Mouse (Mus musculus) neural tube, embryonic 14.5 days (tissue): Measurements from ENCODE around the gene Pgpep1l. TPM values are rescaled to one million over a fixed set of nuclear protein-coding genes. Genes with fewer than 3 reads are reported as not detected.

Experiments used
- ATAC-seq: fragments of 200-750 bp; cut with Nextera tagmentation; 2 replicates; pipeline ENCODE4 v1.8.0; 2017; ENCODE audit warnings: low read depth, mild to moderate bottlenecking, moderate TSS enrichment, moderate library complexity
- H3K27ac ChIP-seq: fragments of 300-500 bp; sonication (generic); 2 replicates; pipeline ENCODE4 v1.5.1; 2014; ENCODE audit warnings: low read depth, mild to moderate bottlenecking, control low read depth, low read length, moderate library complexity, mixed read lengths
- H3K27me3 ChIP-seq: fragments of 300-500 bp; sonication (generic); 2 replicates; pipeline ENCODE4 v1.6.1; 2014; ENCODE audit warnings: low read length; ENCODE audit not compliant: control insufficient read depth, insufficient read depth
- H3K36me3 ChIP-seq: fragments of 300-500 bp; sonication (generic); 2 replicates; pipeline ENCODE4 v1.6.1; 2014; ENCODE audit warnings: low read length, mixed read lengths; ENCODE audit not compliant: control insufficient read depth, insufficient read depth
- H3K4me1 ChIP-seq: fragments of 300-500 bp; sonication (generic); 2 replicates; pipeline ENCODE4 v1.6.1; 2014; ENCODE audit warnings: low read length; ENCODE audit not compliant: control insufficient read depth, insufficient read depth
- H3K4me2 ChIP-seq: fragments of 300-500 bp; sonication (generic); 2 replicates; pipeline ENCODE4 v1.6.1; 2014; ENCODE audit warnings: mild to moderate bottlenecking, low read depth, low read length, control low read depth
- H3K4me3 ChIP-seq: fragments of 300-500 bp; sonication (generic); 2 replicates; pipeline ENCODE4 v1.5.1; 2014; ENCODE audit warnings: low read depth, low read length, control low read depth, mixed read lengths
- H3K9ac ChIP-seq: fragments of 300-500 bp; sonication (generic); replicated peaks from 2 replicates; pipeline ENCODE4 v1.6.1; 2014; ENCODE audit warnings: low read depth, mild to moderate bottlenecking, control low read depth, low read length, mixed read lengths
- H3K9me3 ChIP-seq: fragments of 300-500 bp; sonication (generic); 2 replicates; pipeline ENCODE4 v1.6.1; 2016; ENCODE audit warnings: low read length; ENCODE audit not compliant: control insufficient read depth
- WGBS: fragments of 180-500 bp; shearing (Covaris S2); extraction: QIAGEN DNeasy Blood & Tissue Kit; methylation state at CpG from one replicate; pipeline ENCODE4 v1.1.7; 2014; 5-methylcytosine and 5-hydroxymethylcytosine counted together
- polyA plus RNA-seq: library from polyadenylated mRNA; unstranded; fragments of >200 nt; fragmentation: Nextera tagmentation; extraction: Ambion mirVana; gene quantifications from 2 replicates; pipeline ENCODE4 v1.2.1, GENCODE M21; 2014

The Pgpep1l gene
- polyA plus RNA-seq, 1 experiment from 2014 or later = not detected

GRCm38 (mm10) chr7:68223356-68223808, 40.7 kb downstream of the Pgpep1l start:
- peaks cover 3% of the 10 kb centered on the region; the same call in 1 of the 2 replicates for H3K4me1 ChIP-seq
- 59% methylated on average over 13 of the region's 13 CpGs for WGBS
- peaks cover 25% of the 10 kb centered on the region for H3K36me3 ChIP-seq
- peak overlapping the region; percentile 67 for H3K27ac ChIP-seq
- H3K9me3 ChIP-seq = no peaks in the 10 kb centered on the region
- ATAC-seq = peak; percentile 63; the same call in 1 of the 2 replicates
- no peak overlapping the region for H3K4me2 ChIP-seq
- H3K9ac ChIP-seq = no peak overlapping the region
- H3K4me3 ChIP-seq = no peak overlapping the region
- no peaks in the 10 kb centered on the region for H3K27me3 ChIP-seq

DNA sequence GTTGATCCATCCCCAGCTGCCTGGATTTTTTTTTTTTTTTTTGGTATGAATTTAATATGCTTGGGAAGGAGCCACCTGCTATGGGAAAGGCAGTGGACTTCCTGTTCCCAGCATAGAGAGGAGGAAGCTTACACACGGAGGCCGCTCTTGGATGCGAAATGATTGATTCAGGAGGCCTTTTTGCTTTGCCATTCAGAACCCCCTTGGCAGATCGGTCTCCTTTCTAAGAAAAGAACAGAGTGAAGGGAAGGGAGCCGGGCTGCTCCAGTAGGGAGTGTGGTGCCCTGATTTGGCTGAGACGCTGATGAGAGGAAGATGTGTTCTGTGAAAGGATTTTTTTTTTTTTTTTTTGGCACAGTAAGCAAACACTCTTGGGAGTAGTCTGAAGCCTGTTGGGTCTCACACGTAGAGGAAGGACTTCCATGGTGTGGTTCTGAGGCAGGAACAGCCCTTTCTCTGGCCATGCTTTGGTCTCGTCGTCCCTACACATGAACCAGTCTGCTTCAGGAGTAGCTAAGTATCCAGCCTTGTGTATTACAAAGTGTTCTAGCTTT, 42.3 kb downstream of the Pgpep1l start:
- ATAC-seq = no peak
- 74% methylated on average over 9 of the region's 9 CpGs for WGBS

GRCm38 (mm10) chr7:68218879-68219278, 45.2 kb downstream of the Pgpep1l start:
- 94% methylated on average over 11 of the region's 11 CpGs for WGBS
- H3K27me3 ChIP-seq = no peaks in the 10 kb centered on the region
- H3K9ac ChIP-seq = no peak overlapping the region
- H3K4me2 ChIP-seq = no peak overlapping the region
- H3K36me3 ChIP-seq = peaks cover 39% of the 10 kb centered on the region
- no peaks in the 10 kb centered on the region for H3K9me3 ChIP-seq
- ATAC-seq = no peak
- H3K27ac ChIP-seq = no peak overlapping the region
- peaks cover 3% of the 10 kb centered on the region; the same call in 1 of the 2 replicates for H3K4me1 ChIP-seq
- H3K4me3 ChIP-seq = no peak overlapping the region

More for the DNA sequence above, 42.3 kb downstream of the Pgpep1l start:
- no peak overlapping the region for H3K27ac ChIP-seq
- no peak overlapping the region for H3K9ac ChIP-seq
- no peaks in the 10 kb centered on the region for H3K9me3 ChIP-seq
- peaks cover 3% of the 10 kb centered on the region; the same call in 1 of the 2 replicates for H3K4me1 ChIP-seq
- peaks cover 24% of the 10 kb centered on the region for H3K36me3 ChIP-seq
- H3K27me3 ChIP-seq = no peaks in the 10 kb centered on the region
- no peak overlapping the region for H3K4me2 ChIP-seq
- H3K4me3 ChIP-seq = no peak overlapping the region

- no peaks in the 10 kb centered on the region for H3K9me3 ChIP-seq
- no peak overlapping the region for H3K9ac ChIP-seq
- 93% methylated on average over 18 of the region's 18 CpGs for WGBS
- no peaks in the 10 kb centered on the region for H3K4me1 ChIP-seq
- no peak for ATAC-seq
- no peak overlapping the region for H3K4me2 ChIP-seq
- no peak overlapping the region for H3K4me3 ChIP-seq
- peaks cover 54% of the 10 kb centered on the region for H3K36me3 ChIP-seq
- H3K27ac ChIP-seq = no peak overlapping the region
- no peaks in the 10 kb centered on the region for H3K27me3 ChIP-seq
These were observed 48.4 kb downstream of the Pgpep1l start for GRCm38 (mm10) chr7:68215522-68216070.

DNA sequence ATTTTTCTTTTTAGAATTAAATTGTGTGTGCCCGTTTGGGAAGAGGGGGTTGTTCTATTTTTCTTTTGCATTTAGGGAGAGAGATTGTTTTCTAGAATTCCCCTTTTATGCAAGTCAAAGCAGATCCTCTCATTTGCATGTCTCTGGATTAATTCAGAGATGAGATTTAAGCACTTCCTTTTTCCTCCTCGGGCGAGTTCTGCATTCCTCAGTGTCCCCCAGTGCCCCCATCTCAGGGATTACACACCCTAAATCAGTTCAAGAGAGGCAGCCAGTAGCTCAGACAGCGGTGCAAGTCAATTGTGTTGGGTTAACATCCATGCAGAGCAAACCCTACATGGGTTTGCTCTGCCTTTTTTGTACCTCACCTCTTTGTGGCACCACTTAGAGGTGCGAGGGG, 50.2 kb downstream of the Pgpep1l start:
- Histone ChIP-seq H3K4me3 (no peak overlapping the region), H3K9ac (no peak overlapping the region), H3K4me2 (no peak overlapping the region), H3K9me3 (no peaks in the 10 kb centered on the region), H3K4me1 (no peaks in the 10 kb centered on the region), H3K27ac (no peak overlapping the region), H3K27me3 (no peaks in the 10 kb centered on the region), H3K36me3 (peaks cover 54% of the 10 kb centered on the region)
- no peak for ATAC-seq
- WGBS = 76% methylated on average over 5 of the region's 5 CpGs

DNA sequence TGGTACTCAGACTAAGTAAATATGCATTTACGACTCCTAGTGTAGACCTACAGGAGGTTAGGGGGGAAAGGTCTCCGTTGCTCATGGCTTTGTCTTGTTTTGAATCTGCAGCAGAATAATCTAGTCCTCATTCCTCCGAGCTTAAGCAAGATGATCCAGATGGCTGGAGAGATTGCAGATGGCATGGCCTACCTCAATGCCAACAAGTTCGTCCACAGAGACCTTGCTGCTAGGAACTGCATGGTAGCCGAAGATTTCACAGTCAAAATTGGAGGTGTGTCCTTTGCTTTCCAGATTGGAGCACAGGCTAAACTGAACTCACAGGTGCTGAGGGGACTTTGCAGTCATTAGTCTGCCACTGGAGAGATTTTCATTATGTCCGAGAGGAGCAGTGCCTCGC, 52.1 kb downstream of the Pgpep1l start:
- Histone ChIP-seq H3K4me2 (no peak overlapping the region), H3K9ac (no peak overlapping the region), H3K27ac (no peak overlapping the region), H3K4me1 (no peaks in the 10 kb centered on the region), H3K36me3 (peaks cover 64% of the 10 kb centered on the region), H3K4me3 (no peak overlapping the region), H3K9me3 (no peaks in the 10 kb centered on the region), H3K27me3 (no peaks in the 10 kb centered on the region)
- WGBS = 90% methylated on average over 7 of the region's 7 CpGs
- no peak for ATAC-seq

DNA sequence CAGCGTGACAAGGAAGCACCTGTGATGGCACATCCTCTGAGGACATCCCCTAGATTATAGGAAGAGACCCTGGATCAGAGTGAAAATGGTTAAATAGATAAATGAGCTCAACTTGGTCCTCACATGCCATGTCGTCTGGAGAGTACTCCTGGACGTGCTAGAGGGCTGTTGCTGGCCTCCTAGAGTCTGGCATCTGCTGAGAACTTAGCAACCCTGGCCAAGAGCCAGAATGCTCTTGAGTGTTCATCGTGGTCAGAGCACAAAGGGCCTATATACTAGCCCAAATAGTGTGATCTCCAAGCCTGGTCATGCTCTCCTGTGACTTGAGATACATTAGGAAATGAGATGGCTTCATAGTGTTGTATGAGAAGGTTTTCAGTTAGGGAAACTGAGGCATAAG, 53.6 kb downstream of the Pgpep1l start:
- H3K4me3 ChIP-seq = no peak overlapping the region
- no peak for ATAC-seq
- H3K4me2 ChIP-seq = no peak overlapping the region
- H3K4me1 ChIP-seq = no peaks in the 10 kb centered on the region
- no peak overlapping the region for H3K9ac ChIP-seq
- 64% methylated on average over 4 of the region's 4 CpGs for WGBS
- no peak overlapping the region for H3K27ac ChIP-seq
- no peaks in the 10 kb centered on the region for H3K9me3 ChIP-seq
- H3K36me3 ChIP-seq = peaks cover 56% of the 10 kb centered on the region
- no peaks in the 10 kb centered on the region for H3K27me3 ChIP-seq

GRCm38 (mm10) chr7:68209039-68209438, 55.0 kb downstream of the Pgpep1l start:
- no peaks in the 10 kb centered on the region for H3K4me1 ChIP-seq
- H3K27ac ChIP-seq = no peak overlapping the region
- H3K4me3 ChIP-seq = no peak overlapping the region
- WGBS = 97% methylated on average over 6 of the region's 6 CpGs
- no peak for ATAC-seq
- no peak overlapping the region for H3K9ac ChIP-seq
- peaks cover 51% of the 10 kb centered on the region for H3K36me3 ChIP-seq
- no peaks in the 10 kb centered on the region for H3K27me3 ChIP-seq
- H3K4me2 ChIP-seq = no peak overlapping the region
- no peaks in the 10 kb centered on the region for H3K9me3 ChIP-seq

DNA sequence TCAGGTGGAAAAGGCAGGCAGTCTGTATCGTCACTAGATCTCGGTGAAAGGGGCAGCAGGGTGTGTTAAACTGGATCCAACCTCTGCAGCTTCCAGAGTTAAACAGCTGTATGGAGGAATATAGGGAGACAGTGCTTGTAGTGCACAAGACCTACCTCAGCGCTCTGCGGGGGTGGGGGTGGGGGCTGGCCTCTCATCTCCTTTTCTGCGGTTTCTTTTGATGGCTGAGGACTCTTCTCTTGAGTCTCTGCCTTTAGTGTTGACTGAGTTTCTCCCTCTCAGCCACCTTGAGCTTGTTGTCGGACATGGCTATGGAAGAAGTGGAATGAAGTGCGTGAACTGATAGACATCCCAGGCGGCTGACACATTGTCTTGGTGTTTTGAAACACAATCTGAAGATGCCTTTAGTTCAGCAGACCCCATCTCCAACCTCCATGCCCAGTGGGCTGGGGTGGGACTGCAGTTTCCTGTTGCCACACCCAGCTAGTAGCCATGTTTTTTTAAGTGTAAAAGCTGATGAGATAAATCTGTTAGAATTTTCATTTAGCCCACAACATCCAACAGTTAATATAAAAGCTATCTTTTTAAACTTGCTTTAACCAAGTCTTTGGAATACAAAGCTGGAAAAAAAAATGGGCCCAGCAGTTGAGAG, 58.1 kb downstream of the Pgpep1l start:
- H3K9ac ChIP-seq = no peak overlapping the region
- no peak overlapping the region for H3K4me2 ChIP-seq
- no peak overlapping the region for H3K4me3 ChIP-seq
- no peak overlapping the region for H3K27ac ChIP-seq
- ATAC-seq = no peak
- no peaks in the 10 kb centered on the region for H3K4me1 ChIP-seq
- no peaks in the 10 kb centered on the region for H3K9me3 ChIP-seq
- H3K27me3 ChIP-seq = no peaks in the 10 kb centered on the region
- WGBS = 95% methylated on average over 8 of the region's 8 CpGs
- peaks cover 41% of the 10 kb centered on the region for H3K36me3 ChIP-seq
